Mouse (Mus musculus): ENCODE measurements around the gene Pgrmc2.

GRCm38 (mm10) chr3:41059249-41059648, 23.6 kb downstream of the Pgrmc2 start:
- no peak for TF ChIP-seq USF1 (IDR thresholded peaks at IDR 0.05; ENCODE audit: low read depth)
- no peak for TF ChIP-seq MYOD1 (IDR thresholded peaks at IDR 0.05; ENCODE audit: control insufficient read depth in 1 of 3, insufficient read length in 2 of 3, low read depth in 2 of 3)
- TF ChIP-seq MYOG (IDR thresholded peaks at IDR 0.05; ENCODE audit: control insufficient read depth in 1 of 3, insufficient read depth in 1 of 3, insufficient read length in 2 of 3, low read depth in 2 of 3) = no peak
- no peak for TF ChIP-seq POLR2A (IDR thresholded peaks at IDR 0.05; ENCODE audit: insufficient read length, low read depth)
- TF ChIP-seq MAX (IDR thresholded peaks at IDR 0.05; ENCODE audit: low read depth) = no peak
- TF ChIP-seq REST (IDR thresholded peaks at IDR 0.05; ENCODE audit: insufficient read depth, insufficient read length) = no peak
- no peak for TF ChIP-seq CEBPB (IDR thresholded peaks at IDR 0.05; ENCODE audit: insufficient read depth, poor library complexity, severe bottlenecking)
